Mouse (Mus musculus) megakaryocyte-erythroid progenitor cell, adult 5-6 weeks (primary cell): ENCODE measurements around the gene Fgd3. TPM values are rescaled to one million over a fixed set of nuclear protein-coding genes. Genes with fewer than 3 reads are reported as not detected.
A peak's percentile ranks its signal among the peaks of the same experiment; 100 is the strongest.

ENCODE experiments used
- ATAC-seq: replicated peaks from 2 replicates; pipeline ENCODE4 v1.8.0; 2016; ENCODE audit warnings: mild to moderate bottlenecking, inconsistent platforms; ENCODE audit not compliant: severe bottlenecking, poor library complexity, low FRiP score, low TSS enrichment
- total RNA-seq, 2 experiments: library from RNA; stranded (forward) in 1 of 2; stranded (reverse) in 1 of 2; fragments of 200-1000, 215-1000 nt in 1 of 2; fragments of >200 nt in 1 of 2; fragmentation: Nextera tagmentation in 1 of 2; gene quantifications; 2 replicates each; pipeline ENCODE4 v1.2.3; 2014 to 2017

The Fgd3 gene
- total RNA-seq (2014; fragmentation: Nextera tagmentation) (4.5 and 5.0 TPM in 2 replicates), total RNA-seq (2017) (4.6 and 5.2 TPM in 2 replicates)

DNA sequence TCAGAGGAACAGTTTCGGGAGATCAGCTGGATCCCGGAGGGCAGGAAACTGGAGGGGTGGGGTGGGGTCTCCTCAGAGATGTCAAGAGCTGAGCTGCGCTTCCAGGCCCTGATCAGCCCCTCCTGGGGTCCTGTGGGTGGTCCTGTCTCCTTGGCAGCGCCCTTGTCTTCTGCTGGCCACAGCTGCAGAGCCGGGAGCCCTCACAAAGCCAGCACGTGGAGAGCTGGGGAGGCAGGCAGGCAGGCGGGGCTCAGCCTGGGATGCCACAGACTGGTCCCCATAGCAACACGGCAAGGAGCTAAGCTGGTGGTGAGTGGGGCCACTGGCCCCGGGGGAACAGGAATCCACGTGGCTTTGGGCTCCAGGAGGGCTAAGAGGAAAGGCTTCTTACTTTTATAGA is at the start of gene Fgd3:
Fgd3 (minus strand) TSS at position 272 of the 400 bp plus-strand sequence.
- ATAC-seq = peak; percentile 25; the same call in 1 of the 2 replicates

DNA sequence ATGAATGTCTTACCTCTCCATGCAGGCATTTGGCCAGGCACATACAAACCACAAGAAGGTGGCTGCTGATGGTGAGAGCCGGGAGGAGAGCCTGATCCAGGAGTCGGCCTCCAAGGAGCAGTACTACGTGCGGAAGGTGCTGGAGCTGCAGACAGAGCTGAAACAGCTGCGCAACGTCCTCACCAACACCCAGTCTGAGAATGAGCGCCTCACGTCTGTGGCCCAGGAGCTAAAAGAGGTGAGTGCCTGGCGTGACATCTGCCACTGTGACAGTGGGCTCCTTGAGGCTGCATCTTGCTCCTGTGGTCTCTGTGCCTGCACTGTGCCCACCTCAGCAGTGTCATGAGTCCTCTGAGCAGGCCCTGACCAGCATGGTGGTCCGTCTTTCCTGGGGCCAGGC is 49.3 kb upstream of the Fgd3 start:
- no peak for ATAC-seq

DNA sequence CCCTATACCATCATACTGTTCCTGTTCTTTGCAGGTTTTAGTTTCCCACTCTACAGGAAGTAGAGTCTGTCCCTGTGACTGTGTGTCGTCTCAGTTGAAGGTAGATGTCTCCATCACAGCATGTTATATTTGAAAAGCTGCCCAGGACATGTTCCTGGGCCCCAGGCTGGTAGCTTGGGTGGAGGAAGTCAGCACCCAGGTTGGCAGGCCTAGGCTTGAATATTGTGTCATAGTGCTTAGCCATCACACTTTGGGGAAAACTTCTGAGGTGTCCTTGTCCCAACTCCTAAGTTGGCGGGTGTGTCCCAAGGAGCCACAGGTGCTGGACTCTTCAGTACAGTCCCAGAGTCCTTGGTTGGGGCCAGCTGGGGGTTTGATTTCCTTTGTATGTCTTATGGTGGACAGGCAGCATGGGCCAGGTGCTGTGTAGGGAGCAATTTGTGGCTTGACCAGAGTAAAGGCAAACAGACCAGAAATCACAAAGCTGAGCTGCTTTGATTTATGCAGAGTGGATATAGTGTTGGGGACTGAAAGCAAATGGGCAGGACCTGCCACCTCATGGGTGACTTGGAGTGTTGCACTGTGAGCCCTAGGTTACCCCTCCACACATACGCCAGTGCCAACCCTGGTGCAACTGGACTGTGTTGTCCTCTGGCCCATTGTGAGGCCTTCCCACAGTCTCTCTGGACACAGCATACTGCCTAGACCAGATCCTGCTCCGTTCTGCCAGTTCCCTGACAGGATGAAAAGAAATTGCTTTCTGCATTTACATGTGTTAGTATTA is 47.7 kb upstream of the Fgd3 start:
- ATAC-seq = no peak

DNA sequence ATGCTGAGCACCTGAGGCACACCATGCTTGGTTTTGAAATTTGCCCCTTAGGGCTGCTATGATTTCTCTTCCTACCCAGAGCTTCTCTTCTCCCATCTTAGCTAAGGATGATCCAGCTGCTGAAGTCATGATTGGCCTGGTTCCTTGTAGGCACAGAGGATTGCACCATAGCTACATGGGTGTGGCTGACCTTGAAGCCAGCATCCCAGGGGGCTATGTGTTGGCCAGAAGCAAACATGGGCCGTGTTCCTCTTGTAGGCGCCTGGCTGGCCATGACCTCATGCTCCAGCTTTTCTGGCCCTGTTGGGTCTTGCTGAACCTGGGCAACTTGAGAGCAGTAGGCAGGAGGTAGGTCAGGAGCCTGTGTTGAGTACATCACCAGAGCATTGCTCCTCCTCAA is 44.6 kb upstream of the Fgd3 start:
- no peak for ATAC-seq

DNA sequence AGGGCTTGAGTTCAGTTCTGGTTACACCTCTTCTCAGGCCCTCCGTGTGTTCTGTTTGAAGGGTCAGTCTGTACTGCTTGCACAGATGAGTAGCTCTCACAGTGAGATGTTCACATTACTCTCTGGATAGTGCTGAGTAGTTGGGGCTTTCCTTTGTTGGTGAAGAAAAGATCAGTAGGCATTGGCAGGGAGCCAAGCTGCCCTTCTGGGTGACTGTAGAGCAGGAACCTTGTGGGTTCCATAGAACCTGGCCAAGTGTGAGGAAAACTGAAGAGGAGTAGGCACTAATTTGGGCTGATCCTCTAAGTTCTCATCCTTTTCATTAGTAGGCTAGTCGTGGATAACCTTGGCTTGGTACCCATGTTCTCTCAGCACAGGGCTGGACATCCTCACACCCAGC is 42.7 kb upstream of the Fgd3 start:
- 0 out of 2 replicates have a peak, but pooled peaks have one; percentile 11 for ATAC-seq

DNA sequence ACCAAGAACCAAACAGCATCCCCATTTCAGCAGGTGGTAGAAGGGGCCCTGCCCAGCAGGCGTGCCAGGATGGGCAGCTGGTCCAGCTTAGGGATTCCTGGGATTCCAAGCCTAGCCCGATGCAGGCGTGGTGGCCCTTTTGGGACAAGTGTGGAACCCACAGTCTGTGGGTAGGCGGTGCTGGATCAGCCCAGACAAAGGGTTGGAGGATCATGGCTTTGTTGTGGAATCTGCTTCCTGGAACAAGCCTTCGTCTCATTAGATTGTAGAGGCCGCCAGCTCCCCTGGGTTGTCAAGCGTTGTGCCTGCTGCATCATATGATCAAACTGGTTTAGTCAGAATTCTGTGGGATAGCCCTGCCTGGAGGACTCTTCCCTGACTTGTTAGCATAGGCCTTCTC is 42.3 kb upstream of the Fgd3 start:
- ATAC-seq = no peak

DNA sequence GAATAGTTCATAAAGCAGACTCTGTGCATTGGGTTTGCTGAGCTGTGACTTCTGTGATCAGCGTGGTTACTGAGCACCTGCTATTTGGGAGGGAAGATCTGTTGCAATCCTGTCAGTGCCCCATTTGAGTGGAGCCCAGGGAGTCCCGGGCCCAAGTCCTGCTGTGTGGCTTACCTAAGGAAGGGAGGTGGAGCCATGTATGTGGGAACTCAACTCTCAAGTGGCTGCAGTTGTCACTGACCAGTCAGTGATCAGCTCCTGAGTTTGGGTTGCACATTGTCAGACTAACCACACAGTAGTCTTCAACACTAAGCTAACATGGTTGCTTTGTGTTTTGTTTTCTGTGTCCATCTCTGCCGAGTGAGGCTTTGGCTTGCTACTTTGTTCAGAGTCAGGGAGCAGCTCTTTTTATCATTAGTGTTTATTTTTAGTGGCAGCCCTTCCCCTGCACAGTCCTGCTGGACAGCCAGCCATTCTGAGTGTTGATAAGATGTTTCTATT is 40.8 kb upstream of the Fgd3 start:
- 0 out of 2 replicates have a peak, but pooled peaks have one; percentile 31 for ATAC-seq

DNA sequence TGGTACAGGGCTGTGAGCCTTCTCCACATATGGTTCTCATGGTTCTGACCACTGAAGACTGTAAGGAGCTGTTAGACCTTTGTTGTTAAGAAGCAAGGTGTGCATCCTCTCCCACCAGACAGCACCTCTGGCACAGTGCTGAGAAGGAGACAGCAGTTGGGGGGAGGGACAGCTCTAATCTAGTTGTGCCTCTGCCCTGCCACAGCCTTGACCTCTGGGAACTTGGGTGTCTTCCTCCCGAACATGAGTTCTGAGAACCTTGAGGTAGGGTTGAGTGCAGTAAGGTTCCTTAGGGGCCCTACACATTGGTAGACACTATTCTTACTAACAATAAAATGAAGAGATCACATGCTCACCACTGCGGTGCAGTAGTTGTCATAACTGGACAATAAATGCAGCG is 38.1 kb upstream of the Fgd3 start:
- no peak for ATAC-seq

DNA sequence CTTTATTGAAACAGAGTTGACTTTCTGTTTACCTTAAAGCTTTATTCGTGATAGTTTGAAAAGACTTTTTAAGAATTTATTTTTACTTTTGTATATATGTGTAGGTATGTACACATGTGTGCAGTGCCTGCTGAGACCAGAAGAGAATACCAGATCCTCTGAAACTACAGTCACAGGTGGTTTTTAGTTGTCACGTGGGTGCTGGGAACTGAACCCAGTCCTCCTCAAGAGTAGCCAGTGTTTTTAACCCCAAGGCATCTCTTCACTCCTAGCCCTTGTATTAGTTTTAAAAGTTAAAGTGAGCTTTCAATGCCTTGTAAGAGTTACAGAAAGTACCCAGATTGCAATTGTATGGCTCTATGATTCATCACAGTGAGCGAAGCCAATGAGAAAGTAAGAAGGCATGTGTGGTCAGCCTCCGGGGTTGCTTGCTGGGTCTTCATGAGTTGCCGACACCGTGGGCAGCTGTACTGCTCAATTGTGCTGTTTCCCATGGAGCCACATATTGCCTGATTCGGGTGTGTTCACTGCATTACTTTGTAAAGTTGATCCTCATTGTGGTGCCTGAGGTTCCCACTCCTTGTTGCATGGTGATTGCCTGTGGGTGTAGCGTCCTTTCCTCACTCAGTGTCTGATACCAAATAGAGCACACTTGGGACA is 37.4 kb upstream of the Fgd3 start:
- ATAC-seq = no peak

DNA sequence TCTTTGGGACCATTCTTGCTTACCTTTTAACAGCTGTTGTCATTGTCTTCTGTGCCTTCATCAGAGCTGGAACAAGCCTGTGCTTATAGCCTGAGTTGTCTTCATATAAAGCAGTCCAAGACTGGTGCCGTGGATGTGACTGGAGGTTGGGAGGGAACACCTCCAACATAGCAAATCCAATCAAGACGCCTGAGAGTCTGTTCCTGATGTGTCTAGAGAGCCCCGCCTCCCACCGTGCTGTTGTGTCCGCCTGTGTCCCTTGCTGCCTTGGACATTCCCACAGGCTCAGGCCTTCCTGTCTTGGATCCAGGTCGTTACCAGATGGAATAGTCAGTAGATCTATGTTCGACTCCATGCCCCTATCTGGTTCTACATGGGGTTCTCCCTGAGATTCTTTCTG is 36.0 kb upstream of the Fgd3 start:
- ATAC-seq = no peak

DNA sequence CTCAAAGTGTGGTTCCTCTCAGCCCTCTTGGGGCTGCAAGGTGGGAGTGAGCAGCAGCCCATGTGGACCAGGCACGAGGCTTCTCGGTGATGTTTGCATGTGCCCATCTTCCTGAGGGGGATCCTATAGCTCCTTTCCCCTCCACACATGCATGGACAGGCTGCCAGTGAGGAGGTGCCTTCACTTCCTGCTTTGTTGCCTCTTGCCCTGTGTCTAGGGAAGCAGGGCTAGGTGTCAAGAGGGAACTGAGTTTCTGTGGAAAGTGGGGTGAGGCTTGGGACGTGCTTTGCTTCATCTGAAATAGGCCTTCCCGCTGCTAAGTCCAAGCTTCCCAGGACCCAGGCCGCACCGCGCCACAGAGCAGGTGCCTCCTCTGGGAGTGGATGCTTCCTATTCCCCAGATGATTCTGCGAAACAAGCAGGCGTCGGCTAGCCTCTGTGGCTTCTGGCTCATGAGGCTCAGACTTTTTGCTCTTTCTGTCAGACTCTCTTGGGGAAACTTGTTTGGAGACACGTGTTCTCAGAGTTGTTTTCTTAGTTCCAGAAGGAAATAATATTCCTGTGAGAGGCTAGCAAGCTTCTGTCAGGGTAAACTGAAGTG is 35.5 kb upstream of the Fgd3 start:
- no peak for ATAC-seq

DNA sequence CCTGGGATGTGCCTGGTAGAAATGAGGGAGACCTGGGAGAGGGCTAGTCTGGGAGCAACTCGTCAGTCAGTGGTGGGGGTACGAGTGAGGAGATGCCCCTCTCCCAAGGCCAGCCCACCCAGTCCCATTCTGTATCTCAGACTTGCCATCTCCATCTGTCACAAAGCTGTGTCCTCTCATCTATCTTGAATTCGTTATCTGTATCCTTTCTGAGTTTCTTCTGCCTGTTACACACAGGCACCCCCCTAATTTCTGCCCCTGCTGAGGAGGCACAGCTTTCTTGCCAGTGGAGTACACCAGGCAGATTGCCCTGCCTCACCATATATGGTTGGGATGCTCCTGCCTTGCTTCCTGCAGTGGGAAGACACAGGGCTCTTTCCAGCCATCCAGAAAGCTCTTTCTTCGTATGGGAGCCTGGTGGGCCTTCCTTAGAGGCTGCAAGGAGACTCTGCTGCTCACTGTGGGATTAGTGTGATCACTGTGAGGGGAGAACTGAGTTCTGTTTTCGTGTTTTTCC is 33.9 kb upstream of the Fgd3 start:
- ATAC-seq = no peak

DNA sequence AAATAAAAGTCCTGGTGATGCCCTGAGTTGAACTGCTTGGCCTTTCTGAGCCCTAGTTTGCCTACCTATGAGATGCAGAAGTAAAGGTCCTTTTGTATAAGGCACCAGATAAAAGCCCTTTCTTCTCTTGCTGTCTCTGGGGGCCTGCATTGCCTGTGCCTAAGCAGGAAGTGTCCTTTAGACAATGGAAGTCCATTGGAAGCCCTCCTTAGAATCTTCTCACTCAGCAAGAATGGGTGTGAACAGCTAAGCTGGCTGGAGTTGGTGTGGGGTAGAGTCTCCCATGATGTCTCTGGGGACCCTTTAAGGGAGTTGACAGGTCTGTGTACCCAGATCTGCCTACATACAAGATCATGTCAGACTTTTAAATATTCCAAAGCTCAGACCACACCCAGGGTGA is 33.3 kb upstream of the Fgd3 start:
- ATAC-seq = no peak

DNA sequence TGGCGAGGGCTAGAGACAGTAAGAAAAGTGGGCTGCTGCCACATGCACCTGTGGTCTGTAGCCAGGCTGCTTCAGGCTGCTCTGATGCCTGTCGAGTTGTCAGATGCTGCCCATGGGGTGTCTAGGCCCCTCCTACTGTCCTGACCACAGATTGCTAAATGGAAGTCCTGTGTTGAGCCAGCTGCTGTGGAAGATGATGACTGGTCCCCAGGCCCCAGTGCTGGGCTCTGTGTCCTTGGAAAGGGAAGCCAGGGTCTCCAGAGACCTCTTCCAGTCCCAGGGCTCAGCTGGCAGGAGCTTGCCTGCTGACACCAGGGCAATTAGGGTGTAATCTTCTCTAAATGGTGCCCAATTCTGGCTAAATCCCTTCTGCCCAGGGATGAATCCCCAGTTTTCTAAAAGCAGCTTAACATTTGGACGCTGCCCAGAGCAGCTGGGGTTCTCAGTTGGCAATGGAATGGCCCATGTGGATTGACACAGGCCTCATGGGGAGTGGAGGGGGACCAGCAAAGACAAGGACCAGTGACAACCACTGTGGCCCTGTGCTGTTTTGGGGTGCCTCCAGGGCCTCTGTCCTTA is 32.6 kb upstream of the Fgd3 start:
- no peak for ATAC-seq

DNA sequence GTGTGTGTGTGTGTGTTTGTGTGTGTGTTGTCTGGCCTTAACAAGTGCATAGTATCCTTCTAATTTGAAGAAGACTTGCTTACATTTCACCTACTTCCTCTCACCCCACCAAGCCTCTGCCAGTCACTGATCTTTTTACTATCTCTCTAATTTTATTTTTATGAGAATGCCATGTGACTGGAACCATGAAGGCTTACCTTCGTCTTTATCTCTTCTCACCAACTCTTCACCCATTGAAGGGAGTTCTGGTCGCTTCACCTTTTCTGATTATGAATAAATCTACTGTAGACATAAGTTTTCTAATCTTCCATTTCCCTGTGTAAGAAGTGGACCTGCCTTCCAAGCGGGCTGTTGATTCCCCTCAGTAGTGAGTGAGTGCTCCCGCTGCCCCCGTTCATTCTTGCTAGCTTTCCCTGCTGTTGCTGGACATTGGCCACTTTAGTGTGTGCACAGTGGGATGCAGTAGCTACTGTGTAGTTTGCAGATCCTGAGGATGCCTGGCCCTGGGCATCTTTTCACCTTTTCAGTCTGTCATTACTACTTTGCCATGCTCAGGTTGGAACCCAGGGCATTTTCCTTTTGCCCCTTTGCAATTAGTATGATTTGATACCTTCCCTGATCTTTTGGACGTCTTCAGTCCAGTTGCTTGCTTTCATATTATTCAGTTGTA is 29.9 kb upstream of the Fgd3 start:
- ATAC-seq = peak; percentile 18; the same call in 1 of the 2 replicates

DNA sequence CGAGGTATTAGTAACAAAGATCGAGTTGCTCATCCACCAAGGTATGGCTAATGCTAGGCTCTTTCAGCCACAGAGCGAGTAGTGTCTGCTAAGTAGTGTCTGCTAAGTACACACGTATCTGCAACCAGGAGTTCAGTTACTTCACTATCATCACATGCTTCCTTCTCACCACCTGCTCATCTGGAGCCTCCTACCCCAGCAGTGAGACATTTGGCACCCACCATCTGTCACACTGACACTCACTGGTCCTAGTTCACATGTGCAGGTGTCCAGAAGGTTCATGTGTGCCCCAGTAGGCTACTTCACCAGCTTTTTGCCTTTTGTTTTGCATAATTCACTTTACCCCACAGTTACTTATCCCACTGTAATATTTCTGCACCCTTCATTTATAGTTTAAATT is 29.2 kb upstream of the Fgd3 start:
- ATAC-seq = no peak

DNA sequence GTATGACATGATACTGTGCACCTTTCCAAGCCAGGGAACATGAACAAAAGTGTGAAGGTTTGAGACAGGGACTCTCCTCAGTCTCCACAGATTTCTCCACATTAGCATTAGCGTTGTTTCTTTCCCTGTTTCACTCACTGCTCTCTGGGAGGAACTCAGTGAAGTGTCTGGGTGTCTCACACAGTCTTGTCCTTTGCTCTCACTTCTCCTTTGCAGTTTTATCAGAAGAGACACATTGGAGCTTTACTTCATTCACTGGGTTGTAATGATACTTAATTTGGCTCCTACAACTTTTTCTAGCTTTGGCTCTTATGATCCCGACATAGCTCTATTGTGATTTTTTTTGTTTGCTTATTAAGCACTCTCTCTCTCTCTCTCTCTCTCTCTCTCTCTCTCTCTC is 28.4 kb upstream of the Fgd3 start:
- ATAC-seq = no peak

DNA sequence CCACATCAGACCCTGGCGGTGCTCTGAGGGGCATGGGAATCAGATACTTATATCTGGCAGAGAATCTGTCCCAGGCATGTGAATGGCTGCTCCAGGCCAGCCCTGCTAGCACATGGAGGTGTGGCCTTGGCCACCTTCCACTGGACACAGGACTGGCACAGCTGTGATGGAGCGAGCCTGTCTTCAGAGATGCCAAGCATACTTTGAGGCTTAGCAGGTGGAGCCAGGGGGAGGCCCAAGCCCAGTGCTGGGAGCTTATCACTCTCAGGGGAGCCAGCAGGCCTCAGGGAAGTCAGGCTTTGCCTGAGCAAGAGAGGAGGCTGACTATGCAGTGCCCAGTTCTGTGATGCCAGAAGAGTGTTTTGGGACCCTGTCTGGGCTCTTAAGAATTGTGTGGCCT is 25.4 kb upstream of the Fgd3 start:
- 0 out of 2 replicates have a peak, but pooled peaks have one; percentile 17 for ATAC-seq

DNA sequence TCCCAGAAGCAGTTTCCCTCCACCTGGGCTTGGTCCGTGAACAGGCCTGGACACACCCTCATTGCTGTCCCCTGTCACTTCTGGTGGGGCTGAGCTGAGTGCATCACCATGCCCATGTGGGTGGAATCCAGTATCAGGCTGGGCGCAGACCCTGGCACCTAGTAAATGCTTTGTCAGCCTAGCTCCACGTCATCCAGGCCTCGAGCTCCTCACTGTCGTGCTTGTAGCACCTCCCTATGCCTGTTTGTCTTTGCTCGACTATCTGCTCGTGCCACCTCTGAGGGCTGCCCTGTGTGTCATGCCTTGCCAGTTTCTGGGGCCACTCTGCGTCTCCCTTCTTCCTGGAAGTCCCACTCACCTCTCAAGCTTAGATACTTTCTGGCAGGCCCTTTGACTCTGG is 24.5 kb upstream of the Fgd3 start:
- peak; percentile 64 for ATAC-seq
